Mouse (Mus musculus): ENCODE results near the gene Olfr212.
"Not testable (repeated sequence)": the region's sequence is repeated elsewhere in the genome, so short reads cannot be mapped to it uniquely, and the experiment has no call there.

The Olfr212 gene

DNA sequence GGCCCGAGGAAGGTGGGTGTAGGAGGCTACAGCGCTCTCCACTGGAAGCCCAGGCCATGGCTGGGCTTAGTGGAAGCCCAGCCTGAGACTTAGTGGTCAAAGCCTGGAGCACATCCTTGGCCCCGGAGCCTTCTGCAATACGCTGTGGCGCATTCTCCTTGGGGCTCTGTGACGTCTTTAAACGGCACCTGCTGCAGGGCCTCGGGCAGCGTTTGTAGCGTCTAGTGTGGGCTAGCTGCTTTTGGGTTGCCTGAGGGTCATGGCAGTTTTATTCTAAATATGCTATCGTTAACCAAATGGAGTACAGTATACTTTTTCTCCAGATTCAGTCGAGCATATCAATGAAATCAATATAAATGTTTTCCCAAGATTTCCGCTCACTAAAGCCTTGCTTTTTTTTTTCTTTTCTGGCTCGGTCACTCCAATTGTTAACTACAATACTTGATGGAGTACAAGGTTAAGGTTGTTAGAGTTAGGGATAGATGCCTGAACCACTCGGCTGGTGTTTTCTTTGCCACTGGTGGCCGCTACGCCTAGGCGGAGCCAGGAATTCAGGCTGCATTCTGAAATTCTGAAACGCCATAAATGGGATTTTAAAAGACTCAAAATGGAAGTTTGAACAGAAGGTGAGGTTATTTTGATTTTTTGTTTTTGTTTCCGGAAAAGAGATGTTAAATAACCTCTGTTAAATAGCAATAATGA is at the start of gene Olfr212:
TSS of gene Olfr212 (plus strand) at position 215 of the 702 bp plus-strand sequence.
- CTCF ChIA-PET, POLR2A ChIA-PET: not testable (repeated sequence)

DNA sequence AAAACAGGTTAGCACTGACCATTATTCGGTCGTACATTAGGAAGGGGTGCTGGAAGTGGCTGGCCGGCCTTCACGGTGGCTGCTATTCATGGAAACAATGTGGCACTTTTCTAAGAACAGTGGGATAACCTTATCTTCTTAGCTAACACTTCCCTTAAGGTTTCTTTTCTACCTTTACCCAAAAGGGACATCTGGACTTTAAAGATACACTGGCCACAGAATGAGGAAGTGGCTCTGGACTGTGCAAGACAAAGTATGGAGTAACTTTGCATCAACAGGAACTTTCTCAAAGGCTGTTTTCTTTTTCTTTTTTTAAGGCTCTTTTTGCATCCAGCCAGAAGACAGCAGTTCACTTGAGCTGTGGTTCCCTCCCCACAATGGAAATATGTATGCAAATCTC is 47.6 kb upstream of the Olfr212 start:
- POLR2A ChIA-PET = no interaction called here
- CTCF ChIA-PET = no interaction called here

DNA sequence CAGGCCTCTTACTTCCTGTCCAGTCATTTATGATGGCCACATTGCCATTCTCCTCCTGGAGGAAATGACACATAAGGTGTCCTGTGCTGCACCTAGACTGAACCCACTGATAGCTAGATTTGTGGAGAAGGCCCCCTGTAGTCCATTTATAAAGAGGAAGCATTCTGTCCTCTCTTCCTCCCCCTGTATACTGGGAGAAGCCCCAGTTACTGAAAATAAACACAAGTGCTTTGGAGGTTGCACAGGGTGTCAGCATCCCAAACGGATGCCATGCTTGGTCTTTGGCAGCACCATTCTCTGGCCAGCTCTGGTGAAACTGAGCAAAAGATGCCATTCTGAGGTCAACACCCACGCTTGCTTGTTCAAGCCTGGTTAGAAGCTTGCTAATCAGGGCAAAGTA is 47.1 kb upstream of the Olfr212 start:
- CTCF ChIA-PET = no interaction called here
- POLR2A ChIA-PET = no interaction called here

DNA sequence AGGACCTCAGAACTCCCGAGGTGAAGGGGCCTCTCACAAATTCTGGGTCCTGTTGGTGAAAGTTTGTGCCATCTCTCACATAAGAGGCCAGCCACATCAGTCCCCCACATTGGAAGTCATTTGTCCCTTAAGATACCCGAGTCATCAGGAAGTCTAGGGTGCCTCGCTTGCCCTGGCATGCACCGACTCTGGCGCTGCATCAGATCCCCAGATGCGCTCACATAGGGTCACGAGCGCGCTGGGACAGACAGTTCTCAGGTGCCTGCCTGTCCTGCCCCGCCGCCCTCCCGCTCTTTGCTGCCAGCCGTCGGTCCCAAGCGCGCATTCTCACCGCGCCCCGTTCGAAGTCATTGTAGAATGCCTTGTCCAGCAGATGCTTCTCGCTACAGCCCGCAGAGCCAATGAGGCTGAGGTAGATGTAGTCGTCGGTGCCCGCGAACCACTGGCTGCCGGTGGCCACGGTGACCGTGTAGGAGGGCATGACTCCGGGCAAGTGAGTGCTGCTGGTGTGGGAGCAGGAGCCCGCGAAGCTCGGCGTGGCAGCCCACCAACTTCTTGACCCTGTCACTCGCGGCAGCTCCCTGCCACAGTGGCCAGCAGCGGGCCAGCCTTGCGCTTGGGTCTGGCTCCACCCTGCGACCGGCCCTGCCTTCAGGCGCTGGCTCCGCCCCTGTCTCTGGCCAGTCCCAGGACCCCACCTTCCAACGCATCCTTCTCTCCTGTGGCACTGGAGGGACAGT is 45.6 kb upstream of the Olfr212 start, which contains the start of gene Alox5:
TSS of gene Alox5 (minus strand) at position 635 of the 740 bp plus-strand sequence.
- ChIA-PET POLR2A (interaction anchor here in 1 of 4 experiments (1.4 kb wide), 1 partner anchor 9 kb away, joined by 6 read pairs; no protein-coding TSS in a partner anchor), CTCF (no interaction called here)

DNA sequence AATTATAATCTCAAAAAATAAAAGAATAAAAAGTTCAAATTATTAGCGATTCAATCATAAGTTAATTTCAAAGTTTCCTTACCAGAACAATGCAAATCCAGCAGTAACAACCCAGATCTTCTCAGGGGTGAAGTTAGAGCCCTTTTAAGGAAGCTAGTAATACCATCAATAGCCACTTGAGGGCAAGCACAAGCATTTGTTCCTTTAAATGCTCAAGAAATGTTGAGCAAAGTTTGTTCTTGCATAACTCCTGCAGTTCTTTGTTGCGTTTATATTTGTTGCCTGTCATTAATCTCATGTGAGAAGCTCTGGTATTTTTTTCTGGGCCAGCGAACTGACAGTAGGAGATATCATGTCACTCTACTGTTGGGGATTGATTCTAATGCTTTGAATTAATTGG is 38.2 kb upstream of the Olfr212 start:
- POLR2A ChIA-PET = interaction anchor here in 1 of 4 experiments (0.7 kb wide), 1 partner anchor 158 kb away, joined by 4 read pairs; no protein-coding TSS in a partner anchor
- CTCF ChIA-PET = interaction anchor here (0.5 to 1.4 kb wide), 10 partner anchors 12 to 1193 kb away, joined by 3 to 9 read pairs (median 4); partner anchors contain the start of gene Zfand4 (in 1 of the 4)

DNA sequence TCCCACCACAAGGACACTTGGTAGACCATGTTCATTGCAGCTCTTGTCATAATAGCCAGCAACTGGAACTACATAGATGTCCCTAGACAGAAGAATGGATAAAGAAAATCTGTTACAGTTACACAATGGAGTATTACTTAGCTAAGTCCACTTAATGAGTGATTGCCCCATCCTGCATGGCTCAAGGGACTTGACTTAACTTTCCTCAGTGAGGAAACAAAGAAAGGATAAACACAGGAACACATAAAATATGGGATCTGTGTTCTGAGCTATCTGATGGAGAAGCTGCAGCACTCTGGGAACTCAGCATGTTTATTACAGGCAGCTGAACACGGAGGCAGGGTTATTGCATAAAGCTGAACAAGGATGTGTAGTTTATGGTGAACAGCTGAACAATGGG is 21.2 kb upstream of the Olfr212 start:
- POLR2A ChIA-PET = no interaction called here
- CTCF ChIA-PET = no interaction called here

DNA sequence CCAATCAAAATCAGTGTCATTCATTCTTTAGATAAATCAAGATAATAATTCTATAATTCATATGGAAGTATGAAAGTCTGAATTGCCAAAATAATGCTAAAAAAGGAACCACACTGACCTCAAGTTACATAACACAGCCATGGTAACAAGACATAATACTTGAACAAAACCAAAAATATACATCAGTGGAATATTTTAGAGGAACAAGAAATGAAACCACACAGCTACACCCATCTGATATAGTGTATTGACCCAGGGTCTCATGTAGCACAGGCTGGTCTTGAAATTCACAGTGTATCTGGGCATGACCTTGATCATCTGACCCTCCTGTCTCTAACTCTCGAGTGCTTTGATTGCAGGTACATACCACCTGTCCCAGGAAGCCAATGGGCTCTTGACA is 19.5 kb upstream of the Olfr212 start:
- CTCF ChIA-PET = no interaction called here
- POLR2A ChIA-PET = interaction anchor here in 1 of 4 experiments (0.7 kb wide), 2 partner anchors 502 to 734 kb away, joined by 3 to 4 read pairs; no protein-coding TSS in a partner anchor

DNA sequence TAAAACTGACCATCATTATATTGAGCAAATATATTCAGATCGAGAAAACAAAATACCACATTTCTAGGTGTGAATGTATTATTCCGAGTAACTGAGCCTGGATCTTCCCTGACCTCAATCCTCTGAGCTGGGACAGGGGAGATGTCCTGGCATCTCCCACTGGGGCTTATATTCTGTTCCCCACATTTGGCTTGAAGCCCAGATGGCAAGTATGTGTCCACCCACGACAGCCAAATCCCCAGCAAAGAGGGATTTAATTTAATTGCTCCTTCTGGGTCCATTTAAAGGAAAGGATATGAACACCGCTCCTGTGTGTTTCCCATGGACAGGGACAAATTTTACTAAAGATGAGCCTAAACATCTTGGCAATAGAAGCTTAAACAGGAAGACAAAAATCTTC is 17.5 kb upstream of the Olfr212 start, which contains the start of gene Olfr211:
TSS of gene Olfr211 (plus strand) at position 301 of the 400 bp plus-strand sequence.
- POLR2A ChIA-PET = no interaction called here
- CTCF ChIA-PET = no interaction called here

DNA sequence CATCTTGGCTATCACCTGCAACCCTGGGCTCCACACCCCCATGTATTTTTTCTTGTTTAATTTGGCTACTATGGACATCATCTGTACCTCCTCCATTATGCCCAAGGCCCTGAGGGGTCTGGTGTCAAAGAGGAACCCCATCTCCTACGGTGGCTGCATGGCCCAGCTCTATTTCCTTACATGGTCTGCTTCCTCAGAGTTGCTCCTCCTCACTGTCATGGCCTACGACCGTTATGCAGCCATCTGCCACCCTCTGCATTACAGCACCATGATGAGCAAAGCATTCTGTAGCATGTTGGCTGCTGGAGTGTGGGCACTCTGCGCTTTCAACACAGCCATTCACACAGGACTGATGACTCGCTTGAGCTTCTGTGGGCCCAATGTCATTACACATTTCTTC is 12.6 kb upstream of the Olfr212 start:
- POLR2A ChIA-PET = interaction anchor here in 1 of 4 experiments (0.5 kb wide), 1 partner anchor 1150 kb away, joined by 3 read pairs; no protein-coding TSS in a partner anchor

DNA sequence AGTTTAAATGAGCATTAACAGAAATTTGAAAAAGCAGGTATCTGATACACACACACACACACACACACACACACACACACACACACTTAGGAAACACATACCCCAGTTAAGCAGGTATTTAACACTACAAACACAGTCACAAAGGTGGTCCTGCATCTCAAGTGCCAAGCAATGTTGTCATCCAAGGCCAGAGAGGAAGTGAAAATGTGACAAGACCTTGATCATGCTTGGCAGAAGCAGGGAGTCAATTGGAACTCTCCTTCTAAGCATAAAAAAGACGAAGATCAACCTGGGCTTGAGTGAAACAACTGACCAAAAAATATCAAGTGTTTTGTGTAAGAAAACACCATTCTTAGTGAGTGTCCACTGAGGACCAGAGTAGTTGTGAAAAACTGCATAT is 10.4 kb upstream of the Olfr212 start:
- ChIA-PET POLR2A (no interaction called here), CTCF (no interaction called here)

More for the DNA sequence above, 12.6 kb upstream of the Olfr212 start:
- CTCF ChIA-PET = no interaction called here

DNA sequence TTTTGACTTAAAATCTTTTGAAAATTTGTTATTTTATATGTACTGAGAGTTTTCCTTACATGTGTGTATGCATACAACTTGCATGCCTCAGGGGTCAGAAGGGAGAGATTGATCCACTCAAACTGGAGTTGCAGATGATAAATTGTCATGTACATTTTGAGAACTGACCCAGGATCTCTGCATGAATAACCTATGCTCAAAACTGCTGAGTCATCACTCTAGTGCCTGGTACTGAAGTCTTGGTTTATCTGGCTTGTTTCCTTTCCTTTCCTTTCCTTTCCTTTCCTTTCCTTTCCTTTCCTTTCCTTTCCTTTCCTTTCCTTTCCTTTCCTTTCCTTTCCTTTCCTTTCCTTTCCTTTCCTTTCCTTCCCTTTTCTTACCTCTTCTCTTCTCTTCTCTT is 8.5 kb downstream of the Olfr212 start:
- ChIA-PET POLR2A (no interaction called here), CTCF (no interaction called here)

DNA sequence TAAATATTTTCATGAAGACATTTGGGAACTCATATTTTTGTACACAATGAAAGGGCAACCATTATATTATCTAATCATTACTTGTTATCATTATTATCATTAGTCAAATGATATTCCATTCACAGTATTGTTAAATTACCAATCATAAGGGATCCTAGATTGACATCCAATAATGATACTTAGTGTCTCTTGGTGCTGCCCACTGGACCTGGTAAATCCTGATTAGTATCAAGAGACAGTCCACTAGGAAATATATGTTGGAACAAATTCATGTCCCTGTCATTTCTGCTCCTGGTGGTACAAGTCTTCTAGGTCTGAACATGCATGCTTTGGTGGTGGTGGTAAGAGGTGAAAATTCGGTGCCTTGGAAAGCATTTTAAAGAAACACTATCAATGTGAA is 31.8 kb downstream of the Olfr212 start, which contains the start of gene Olfr213:
TSS of gene Olfr213 (plus strand) at position 301 of the 400 bp plus-strand sequence.
- CTCF ChIA-PET = no interaction called here
- POLR2A ChIA-PET = no interaction called here

DNA sequence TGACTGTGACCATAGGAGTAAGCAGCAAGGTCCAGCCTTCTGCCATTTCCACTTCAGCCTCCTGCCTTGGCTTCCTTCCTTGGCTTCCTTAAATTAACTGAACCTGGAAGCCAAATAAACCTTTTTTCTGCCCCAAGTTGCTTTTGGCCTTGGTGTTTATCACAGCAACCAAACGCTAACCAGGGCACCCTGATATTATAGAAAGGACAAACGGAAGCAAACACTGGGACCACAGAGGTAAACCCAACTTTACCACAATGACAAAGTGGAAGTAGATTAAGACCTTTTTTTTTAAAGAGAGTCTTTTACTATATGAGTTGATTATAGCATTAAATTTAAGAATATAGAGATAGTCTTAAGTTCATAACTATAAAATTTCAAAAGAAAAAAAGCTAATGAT is 36.2 kb downstream of the Olfr212 start:
- ChIA-PET CTCF (no interaction called here), POLR2A (no interaction called here)

DNA sequence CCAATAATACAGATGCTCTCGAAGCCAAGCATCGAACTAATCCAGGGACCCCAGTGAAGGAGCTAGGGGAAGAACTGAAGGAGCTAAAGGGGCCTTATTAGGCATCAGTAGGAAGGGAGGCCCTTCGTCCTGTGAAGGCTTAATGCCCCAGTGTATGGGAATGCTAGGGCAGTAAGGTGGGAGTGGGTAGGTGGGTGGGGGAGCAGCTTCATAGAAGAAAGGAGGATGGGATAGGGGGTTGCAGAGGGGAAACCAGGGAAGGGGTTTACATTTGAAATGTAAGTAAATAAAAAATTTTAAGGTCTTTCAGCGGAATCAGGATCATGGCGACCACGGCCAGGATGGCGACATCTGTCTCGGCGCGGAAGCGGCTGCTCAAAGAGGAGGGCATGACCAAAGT is 44.5 kb downstream of the Olfr212 start, which contains the start of gene Gm5580:
TSS of gene Gm5580 (plus strand) at position 301 of the 400 bp plus-strand sequence.
- POLR2A ChIA-PET = not testable (repeated sequence)

DNA sequence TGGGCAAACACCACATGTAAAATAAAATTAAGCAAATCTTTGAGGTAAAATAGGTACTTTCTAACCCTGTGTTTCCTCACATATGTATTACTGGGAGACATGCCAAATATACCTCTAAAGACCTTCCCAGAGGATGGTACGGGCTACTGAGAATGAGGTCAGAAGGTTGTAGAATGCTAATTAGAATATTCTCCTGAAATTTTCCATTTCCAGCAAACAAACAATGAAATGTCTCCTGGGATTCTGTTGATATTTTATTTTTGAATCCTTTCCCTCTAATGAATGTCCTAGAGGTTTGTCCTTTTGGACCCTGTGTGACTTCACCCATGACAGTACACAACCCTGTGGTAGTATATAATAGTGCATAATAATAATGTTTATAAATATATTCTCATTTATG is 47.6 kb downstream of the Olfr212 start, which contains the start of gene Olfr214:
TSS of gene Olfr214 (plus strand) at position 301 of the 400 bp plus-strand sequence.
- POLR2A ChIA-PET = no interaction called here

More for the DNA sequence above, 44.5 kb downstream of the Olfr212 start, which contains the start of gene Gm5580:
- CTCF ChIA-PET = not testable (repeated sequence)

DNA sequence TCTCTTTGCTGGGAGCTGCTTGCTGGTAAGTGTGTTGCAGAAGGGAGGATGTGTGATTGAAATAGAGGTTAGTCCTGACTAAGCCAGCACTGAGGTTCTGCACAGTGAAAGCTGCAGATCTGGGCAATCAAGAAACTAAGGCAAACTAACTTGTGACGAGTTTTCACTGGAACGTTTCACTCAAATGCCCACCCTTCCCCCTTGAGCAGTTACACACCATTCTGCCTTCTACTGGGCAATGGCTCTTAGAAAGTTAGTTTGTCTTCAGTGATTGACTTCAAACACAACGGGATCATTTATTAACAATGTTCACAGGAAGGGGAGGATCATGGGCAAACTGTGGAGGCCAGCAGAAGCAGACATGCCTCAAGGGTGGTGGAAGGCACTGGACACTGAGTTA is 48.6 kb downstream of the Olfr212 start:
- ChIA-PET CTCF (no interaction called here), POLR2A (no interaction called here)

More for the DNA sequence above, 47.6 kb downstream of the Olfr212 start, which contains the start of gene Olfr214:
- CTCF ChIA-PET = no interaction called here

All from embryonic stem cell, embryonic (primary cell).